Mouse (Mus musculus) kidney, adult 18-20 months (tissue): ENCODE results near the gene Aida.
"Not testable (repeated sequence)": the region's sequence is repeated elsewhere in the genome, so short reads cannot be mapped to it uniquely, and the experiment has no call there.

ENCODE experiments used
- DNase-seq: peaks from one replicate; pipeline ENCODE4 v3.0.0; 2021

The Aida gene

DNA sequence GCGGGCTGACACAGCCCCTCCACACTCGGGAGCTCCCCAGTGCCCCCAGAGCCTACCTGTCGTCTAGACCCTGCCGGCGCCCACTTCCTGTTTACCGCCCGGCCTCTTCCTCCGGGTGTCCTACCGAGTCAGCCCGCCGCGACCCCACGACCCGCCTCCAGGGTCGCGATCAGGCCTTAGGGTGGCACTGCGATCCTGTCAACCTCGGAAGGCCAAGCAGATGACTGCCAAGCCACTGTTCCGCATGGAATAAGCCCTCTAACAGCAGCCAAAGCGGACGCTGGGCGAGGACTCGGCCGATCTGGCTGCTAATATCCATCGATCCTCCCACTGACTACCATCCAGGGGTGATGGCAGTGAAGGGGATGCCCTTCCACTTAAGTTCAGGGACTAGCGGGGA, at the start of gene Aida:
Aida (plus strand) TSS at position 126 of the 400 bp plus-strand sequence.
- no peak for DNase-seq

DNA sequence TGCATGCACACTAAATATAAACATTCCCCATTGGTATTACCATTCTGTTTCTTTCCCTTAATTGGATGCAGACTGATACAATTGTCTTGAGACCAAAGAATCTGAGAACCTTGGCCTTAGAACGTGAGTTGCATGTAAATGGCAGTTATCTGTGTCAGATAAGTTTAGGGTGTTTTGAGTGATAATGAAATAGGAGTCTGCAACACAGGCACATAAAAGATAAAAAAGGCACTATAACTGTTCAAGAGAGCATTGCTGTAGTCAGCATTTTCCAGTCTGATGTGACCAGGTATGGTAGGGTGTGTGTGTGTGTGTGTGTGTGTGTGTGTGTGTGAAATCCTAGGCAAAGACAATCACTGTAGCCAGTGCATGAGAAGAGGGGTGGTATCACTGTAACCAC, 48.2 kb upstream of the Aida start:
- no peak for DNase-seq

DNA sequence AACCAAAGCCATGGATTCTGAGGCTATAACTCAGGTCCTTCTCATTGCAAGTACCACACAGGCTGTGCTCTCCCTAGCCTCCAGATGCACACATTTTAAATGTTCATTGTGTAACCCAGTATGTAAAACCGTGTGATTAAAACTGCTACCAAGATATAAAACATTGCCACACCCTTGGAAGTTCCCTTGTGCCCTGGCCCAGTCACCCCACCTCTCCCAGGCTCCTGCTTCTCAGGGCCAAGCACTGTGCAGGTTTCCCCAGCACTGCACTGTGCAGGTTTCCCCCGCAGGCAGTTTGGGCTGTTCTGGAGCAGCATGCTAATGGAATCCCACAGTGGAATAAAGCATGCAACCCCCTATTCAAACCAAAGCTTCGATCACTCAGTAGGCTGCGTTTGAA, 45.8 kb upstream of the Aida start:
- DNase-seq, result no peak

DNA sequence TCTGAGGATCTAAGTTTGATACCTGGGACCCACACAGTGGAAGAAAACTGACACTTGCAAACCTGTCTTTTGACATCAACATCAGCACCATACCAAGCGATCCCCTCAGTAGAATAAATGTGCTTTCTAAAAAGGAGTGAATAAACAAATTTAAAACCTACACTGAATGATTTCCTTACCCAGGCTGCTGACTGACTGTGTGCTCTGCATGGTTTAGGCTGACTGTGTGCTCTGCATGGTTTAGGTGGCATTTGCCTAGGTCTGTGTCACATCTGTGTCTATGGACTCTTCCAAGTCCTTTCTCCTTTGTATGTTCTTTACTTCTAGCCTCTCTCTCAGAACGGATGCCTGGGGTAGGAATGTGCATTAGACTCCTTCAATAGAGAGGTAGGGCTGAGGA, 44.6 kb upstream of the Aida start:
- no peak for DNase-seq

DNA sequence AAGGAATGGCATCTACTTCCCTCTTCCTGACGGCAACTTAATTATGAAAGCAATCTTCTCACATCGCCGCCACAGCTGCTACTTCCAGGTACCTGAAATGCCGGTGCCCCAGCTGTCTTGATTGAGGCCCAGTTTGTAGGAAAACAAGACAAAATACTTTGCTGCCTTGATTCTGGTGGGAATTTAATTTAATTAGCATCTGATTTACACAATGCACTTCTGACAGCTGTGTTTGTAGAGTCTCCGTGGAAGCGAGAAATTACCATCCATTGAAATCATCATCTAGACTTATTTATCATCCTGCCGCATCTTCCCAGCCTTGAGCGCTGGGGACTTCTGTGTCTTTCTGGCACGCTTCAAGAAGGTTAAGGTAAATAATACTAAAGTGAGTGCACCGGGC, 43.8 kb upstream of the Aida start:
- no peak for DNase-seq

DNA sequence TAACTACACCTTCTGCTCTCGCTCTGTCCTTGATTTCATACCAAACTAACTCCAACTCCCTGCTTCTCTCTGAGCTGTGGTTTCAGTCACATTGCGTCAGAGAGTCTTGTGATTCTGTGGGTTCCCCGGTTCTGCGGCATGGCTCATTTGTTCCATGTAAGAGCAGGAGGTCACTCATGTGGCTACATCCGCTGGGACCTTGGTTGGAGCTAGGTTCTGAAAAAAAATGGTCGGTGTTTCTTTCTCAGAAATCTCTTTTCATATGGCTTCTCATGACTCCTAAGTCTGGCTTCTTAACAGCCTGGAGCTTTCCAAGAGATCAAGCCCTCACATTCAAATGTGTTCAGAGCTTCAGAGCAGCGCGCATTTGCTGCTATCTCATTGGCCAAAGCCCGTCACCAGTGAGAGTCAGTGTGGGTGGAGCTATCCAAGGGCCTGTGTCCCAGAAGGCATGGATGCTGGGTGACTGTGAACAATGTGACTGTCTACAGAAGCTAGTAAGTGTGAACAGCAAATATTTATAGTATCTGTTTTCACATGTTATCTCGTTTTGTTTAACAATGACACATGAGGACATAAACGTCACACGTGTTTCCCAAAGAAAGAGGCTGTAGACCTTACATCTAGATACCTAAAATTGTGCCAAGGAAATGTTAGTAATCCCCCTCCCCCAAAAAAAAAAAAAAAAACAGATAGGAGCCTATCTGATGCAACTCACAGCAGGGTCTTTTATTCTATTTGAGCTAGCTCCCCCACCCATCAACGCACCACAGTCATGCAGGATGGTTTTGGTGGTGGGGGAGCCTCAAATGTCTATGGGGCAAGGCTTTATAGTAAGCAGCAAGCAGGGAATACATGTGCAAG, 32.0 kb upstream of the Aida start:
- DNase-seq, result no peak

DNA sequence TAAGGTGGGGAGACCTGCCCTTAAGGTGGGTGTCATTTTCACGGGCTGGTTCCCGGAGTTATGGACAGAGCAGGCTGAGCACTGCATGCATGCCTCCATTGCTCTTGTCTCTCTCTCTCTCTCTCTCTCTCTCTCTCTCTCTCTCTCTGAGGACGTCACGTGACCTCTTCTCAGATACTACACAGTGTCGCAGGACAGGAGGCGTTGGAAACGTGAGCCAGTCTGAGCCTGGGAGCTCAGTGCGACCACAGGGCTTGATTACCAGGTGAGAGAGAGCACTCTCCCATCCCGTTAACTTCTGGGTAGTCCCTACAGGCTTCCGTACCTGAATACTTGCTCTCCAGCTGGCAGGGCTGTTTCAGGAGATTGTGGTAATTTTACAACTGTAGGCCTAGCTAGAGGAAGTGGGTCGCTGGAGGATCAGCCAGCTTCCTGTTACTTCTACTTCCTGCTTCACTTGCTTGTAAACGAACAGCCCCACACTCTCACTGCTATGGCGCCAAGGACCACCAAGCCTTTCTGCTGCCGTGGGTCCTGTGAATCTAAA, 30.4 kb upstream of the Aida start:
- no peak for DNase-seq

DNA sequence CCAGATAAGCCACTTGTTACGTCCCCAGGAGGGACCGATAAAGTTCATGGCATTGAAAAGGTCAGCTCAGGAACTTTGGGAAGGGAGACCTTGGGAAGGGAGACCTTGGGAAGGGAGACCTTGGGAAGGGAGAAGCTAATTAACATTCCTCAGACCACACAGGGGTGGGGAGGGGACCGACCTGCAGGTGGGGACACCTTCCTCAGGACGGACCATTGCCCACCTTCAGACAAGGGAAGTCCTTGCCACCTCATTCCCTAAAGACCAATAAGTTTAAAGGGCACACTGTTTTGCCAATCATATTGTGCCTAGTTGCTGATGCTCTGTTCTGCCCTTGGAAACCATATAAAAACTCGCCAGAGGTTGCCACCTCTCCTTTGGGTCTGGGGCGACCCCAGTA, 28.7 kb upstream of the Aida start:
- DNase-seq, result no peak

DNA sequence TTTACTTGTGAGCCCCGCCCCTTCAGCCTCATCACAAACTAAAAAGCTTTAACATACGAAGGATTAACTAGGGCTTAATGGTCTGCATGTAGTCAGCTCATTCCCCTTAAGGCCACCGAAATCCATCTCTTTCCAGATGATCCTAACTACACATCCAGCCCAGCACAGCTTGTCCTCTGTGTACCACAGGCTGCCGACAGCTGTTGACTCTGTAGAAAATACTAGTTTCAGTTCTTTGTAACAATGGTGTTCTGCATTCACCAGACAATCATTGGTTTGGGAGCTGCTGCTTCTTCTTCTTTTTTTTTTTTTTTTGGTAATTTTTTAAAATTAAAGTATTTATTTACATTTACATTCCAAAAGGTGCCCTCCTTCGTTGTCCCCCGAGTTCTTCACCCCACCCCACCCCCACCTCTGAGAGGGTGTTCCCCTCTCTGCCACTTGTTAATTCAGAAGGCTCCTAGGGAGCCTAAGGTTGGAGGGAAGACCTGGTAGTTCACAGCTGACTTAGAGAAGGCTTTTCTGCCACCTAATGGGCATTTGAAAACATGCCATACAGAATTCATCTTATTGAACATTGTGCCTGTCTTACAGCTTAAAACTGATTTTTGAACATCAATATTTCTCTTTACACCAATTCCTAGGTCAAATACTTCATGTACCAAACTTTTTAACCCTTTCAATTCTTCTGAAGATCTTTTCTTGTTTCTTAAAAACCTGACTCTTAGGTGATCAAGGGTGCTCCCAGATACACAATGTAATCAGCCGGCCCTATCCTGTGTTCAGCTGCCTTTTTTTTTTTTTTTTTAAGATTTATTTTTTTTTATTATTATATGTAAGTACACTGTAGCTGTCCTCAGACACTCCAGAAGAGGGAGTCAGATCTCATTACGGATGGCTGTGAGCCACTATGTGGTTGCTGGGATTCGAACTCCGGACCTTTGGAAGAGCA, 23.2 kb upstream of the Aida start:
- no peak for DNase-seq

DNA sequence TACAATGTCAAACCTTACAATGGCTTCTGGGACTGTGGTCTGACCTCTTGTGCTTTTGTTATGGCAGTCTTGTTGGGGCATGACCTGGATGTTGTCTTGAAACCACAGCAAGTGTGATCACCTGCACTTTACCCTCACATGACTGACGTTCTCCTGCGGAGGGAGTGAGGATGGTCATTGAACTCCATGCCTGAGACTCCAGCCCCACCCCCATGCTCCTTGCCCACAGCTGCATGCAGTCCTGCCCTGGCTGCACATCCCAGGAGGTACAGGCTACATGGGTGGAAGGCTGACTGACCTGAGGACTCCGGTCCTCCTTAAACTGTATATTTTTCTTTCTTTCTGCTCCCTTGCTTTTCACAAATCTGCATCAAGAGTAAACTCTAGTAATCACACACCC, 22.0 kb upstream of the Aida start:
- peak; percentile 54 for DNase-seq

DNA sequence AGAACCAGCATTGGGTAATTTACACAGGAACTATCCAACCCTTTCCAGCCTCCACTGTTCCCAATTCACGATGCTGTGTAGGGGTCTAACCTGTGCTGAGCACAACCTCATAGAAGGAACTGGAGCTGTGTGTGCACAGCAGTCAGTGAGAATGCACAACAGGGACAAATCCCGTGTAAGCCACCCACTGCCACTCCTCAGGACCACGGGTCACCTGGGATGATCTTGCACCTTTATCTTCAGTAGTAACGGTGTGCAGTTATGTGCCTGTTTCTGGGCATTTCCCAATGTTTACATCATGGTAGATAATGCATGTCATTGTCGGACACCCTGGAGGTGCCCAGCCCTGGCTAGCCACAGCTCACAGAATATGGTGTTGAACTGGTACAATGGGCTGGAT, 20.6 kb upstream of the Aida start:
- DNase-seq, result no peak

DNA sequence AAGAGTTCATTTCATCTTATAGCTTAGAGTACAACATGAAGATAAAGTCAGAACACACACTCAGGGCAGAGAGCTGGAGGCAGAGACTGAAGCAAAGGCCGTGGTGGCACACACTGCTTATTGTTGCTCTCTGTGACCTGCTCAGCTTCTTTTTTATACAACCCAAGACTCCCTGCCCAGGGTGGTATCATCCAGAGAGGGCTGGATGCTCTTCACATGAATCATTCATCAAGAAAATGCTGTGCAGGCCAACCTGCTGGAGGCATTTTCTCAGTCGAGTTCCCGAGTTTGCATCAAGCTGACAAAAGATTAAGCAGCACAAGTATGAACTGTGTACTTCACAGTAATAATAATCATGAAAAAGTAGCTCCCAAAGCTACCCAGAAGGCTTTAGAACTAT, 8.0 kb upstream of the Aida start:
- no peak for DNase-seq

DNA sequence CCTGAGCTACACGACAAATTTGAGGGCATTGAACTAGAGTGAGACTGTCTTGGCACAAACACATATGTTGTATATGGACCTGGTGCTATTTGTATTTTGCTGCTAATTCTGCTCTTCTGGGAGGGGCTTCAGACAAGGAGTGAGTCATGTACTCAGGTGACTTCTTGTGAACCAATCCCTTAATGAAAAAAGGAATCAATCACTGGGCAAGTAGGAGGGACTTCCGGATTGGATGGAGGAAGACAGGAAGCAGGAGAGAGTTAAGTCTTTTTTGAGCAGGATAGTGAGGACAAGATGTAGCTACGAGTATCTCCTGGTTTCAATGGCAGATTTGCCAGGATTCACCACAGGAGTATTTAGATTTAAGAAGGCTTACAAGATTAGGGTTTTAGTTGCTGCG, 6.8 kb upstream of the Aida start:
- DNase-seq, result no peak

DNA sequence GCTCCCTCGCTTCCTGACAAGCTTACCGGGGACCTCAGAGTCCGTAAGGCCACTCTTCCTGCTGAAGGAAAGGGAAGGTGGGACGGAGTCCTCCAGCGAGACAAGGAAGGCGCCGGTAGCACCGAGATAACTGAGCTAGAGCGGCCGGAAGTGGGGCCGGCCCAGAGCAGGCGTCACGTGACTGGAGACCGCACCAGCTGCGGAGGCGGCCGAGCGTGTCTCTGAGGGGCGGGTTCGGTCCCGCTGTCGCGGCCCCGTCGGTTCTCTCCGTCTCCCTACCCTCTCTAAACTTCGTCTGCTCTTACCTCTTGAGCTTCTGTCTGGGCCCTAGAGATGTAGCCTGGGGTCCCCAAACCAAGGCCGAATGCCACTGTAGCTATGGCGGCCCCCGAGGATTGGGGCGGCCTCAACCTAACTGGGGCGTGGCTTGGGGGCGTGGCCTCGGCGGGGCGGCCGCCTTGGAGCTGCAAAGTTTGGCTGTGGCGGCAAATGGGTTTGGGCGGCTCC, 540 bp downstream of the Aida start, which contains the start of gene Brox:
Brox (minus strand) TSS at position 393 of the 507 bp plus-strand sequence.
- peak; percentile 97 for DNase-seq

DNA sequence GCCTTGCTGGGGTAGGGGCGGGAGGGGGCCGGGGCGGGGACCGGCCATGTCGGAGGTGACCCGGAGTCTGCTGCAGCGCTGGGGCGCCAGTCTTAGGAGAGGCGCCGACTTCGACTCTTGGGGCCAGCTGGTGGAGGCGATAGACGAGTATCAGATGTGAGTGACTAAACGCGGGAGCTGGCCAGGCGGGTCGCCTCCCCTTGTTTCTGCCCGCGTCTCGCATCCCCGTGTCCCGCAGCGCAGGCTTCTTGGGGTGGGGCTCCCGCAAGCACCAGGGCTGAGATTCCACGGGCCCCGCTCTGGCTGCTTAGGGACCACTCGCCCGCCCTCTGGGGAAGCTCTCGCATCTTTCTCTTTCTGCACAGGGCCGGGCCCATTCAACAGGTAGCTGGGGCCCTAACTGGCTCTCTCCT, 1.1 kb downstream of the Aida start:
- no peak for DNase-seq

DNA sequence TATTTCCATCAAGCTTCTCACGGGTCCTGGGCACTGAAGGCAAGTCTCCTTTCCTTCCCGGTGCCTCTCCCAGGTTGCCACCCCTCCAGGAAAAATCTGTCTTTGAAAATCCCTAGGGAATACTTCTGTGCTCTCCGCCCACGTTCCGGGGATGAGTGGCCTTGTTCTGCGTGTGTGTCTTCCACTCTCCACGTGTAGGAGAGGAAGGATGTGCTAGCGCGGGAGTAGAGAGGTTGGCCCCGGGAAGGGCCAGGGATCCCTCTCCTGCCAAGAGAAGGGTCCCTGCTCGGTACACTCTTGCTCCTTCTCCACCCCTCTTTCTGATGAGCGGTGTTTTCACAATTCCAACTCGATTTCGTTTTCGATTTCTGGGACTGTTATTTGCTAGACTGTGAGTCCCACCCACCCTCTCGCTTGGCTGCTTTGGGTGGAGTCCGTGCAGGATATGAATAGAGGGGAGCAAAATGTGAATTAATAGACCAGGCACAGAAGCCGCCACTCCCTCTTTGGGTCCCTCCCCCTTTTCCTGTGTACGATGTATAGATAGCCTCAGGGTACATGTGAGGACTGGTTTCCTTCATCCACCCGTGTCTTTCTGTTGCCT, 1.6 kb downstream of the Aida start:
- peak; percentile 39 for DNase-seq

DNA sequence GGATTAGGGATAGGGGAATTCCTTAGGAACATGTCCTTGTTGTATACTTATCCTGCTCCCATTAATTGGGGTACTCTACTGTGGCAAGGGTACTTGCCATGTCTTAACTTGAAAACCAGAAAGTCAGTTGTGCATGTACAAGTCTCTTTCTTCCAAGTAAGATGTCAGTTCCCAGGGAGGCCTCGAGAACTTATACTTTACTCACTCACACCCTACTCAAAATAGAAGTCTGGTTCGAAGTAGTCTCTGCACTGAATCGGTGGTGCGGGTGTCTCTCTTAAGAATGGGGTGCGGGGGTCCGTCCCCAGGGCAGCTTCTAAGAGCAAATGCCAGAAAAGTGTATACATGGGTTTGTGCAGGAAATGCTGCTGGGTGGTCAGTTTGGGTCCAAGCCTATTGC, 2.8 kb downstream of the Aida start:
- DNase-seq, result peak; percentile 93

DNA sequence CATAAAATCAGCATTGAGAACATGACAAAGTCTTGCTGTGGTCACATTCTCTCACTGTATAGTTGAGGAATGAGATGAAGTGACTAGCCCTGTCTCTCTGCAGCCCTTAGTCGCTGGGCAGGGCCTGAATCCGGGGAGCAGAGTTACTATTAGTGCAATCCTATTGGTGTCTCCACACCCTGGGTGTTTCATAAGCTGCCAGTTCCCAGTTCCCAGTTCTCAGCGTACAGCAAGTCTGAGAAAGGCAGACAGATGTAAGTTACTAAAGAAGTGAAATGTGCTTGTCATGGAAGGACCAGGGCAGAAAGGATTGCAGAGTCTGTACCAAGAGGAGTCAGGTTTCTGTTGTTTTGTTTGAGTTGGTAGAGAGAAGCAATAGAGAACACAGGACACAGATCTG, 11.2 kb downstream of the Aida start:
- DNase-seq, result no peak

DNA sequence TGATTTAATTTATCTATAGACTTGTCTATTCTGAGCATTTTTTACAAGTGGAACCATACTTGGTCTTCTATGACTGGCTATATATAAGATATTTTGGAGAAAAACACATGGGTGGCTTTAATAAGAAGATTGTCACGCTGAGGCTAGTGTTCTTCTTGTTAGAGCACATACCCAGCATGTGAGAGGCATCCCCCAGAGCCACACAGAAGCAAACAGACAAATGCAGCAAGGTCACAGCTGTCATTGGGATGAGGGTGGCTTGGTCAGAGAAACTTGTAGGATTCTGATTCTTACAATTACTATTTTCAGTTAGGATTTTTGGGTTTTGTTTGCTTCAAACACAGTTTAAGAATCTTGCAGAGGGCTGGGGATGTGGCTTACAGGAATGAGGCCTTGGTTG, 12.1 kb downstream of the Aida start:
- DNase-seq, result no peak

DNA sequence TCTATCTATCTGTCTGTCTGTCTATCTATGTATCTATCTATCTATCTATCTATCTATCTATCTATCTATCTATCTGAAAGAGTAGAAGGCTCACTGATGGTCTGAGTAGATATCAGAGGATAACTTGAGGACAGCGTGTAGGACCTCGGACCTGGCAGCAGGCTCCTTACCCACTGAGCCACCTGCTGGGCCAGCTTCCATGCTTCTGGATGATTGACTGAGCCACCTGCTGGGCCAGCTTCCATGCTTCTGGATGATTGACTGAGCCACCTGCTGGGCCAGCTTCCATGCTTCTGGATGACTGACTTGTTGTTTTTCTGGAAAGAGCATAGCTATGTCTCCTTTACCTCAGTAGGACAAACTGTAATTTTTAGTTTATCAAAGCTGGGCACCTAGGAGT, 13.2 kb downstream of the Aida start:
- not testable (repeated sequence) for DNase-seq

DNA sequence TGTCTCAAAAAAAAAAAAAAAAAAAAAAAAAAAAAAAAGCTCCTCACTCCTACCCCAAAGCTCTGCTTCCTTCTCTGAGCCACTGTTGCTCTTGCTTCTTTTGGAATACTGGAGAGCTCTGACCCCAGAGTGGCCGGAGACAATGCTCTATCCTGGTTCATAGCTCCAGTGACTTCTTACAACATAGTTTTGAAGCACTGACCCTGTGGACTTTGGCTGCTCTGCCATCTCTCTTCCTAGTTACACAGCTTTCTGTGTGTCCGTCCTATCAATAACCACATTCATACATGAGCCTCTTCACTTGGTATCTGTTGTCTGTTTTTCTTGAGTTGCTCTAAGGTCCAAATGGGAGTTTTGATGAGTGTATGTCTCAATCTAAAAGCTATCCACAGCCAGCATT, 15.7 kb downstream of the Aida start:
- no peak for DNase-seq

DNA sequence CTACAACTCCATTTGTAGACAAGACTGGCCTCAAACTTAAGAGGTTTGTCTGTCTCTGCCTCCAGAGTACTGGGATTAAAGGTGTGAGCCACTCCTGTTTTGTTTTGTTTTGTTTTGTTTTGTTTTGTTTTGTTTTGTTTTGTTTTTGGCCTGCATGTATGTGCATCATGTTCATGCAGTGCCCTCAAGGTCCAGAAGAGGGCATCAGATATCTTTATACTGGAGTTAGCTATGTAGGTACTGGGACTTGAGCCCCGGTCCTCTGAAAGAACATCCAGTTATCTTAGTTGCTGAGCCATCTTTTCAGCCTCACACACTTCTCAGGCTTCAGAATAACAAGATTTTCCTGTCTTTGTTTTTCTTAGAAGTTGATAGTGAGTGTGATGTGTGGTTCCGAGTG, 19.4 kb downstream of the Aida start:
- no peak for DNase-seq

DNA sequence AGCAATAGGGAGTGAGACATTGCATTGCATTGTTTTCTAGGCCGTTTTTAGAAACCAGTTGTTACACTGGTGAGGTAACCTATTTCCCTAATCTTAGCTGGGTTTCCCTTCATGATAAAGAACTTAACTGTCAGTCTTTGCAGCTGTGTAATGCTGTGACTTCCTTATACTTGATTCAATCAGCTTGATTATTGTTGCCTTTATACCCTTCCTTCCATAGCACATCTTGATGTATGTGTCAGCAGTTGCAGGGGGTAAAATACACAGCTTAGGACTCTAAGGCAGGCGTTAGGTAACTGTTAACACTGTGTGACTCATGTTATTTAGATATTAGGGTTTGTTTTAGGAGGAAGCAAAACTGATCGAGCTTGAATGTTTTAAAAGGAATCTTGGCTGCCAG, 24.3 kb downstream of the Aida start:
- DNase-seq, result no peak
